Mouse (Mus musculus): ENCODE measurements at regions not wholly inside any gene's neighbourhood (a gene's known extent, or its start where the extent isn't known, plus 50 kb on each side); places are given as distances from the start of the nearest gene placed in this dataset.

GRCm38 (mm10) chr2:50835511-50836320 lies 313.2 kb downstream of the Rnd3 start:
- DNase-seq (ENCODE audit: low spot score) = no peak

GRCm38 (mm10) chr2:50833791-50834190 lies 315.1 kb downstream of the Rnd3 start:
- no peak for DNase-seq (ENCODE audit: low spot score)

- DNase-seq (ENCODE audit: low spot score) = no peak
These were observed 316.4 kb downstream of the Rnd3 start for GRCm38 (mm10) chr2:50832471-50832870.

- peak; percentile 59 for DNase-seq (ENCODE audit: low spot score)
These were observed 318.7 kb downstream of the Rnd3 start for GRCm38 (mm10) chr2:50830056-50830720.

- no peak for DNase-seq (ENCODE audit: low spot score)
These were observed 321.8 kb downstream of the Rnd3 start for GRCm38 (mm10) chr2:50827097-50827496.

GRCm38 (mm10) chr2:50826537-50826936 lies 322.4 kb downstream of the Rnd3 start:
- no peak for DNase-seq (ENCODE audit: low spot score)

GRCm38 (mm10) chr2:50825626-50826025 lies 323.3 kb downstream of the Rnd3 start:
- no peak for DNase-seq (ENCODE audit: low spot score)

- peak; percentile 23 for DNase-seq (ENCODE audit: low spot score)
These were observed 324.1 kb downstream of the Rnd3 start for GRCm38 (mm10) chr2:50824782-50825181.

- DNase-seq (ENCODE audit: low spot score) = no peak
These were observed 326.2 kb downstream of the Rnd3 start for GRCm38 (mm10) chr2:50822738-50823137.

GRCm38 (mm10) chr2:50819305-50819665 lies 329.6 kb downstream of the Rnd3 start:
- DNase-seq (ENCODE audit: low spot score) = no peak

- no peak for DNase-seq (ENCODE audit: low spot score)
These were observed 330.2 kb downstream of the Rnd3 start for GRCm38 (mm10) chr2:50818557-50819304.

GRCm38 (mm10) chr2:50816364-50816763 lies 332.5 kb downstream of the Rnd3 start:
- DNase-seq (ENCODE audit: low spot score) = no peak

- DNase-seq (ENCODE audit: low spot score) = no peak
These were observed 333.4 kb downstream of the Rnd3 start for GRCm38 (mm10) chr2:50815541-50815940.

- DNase-seq (ENCODE audit: low spot score) = no peak
These were observed 335.1 kb downstream of the Rnd3 start for GRCm38 (mm10) chr2:50813568-50814461.

- DNase-seq (ENCODE audit: low spot score) = no peak
These were observed 336.6 kb downstream of the Rnd3 start for GRCm38 (mm10) chr2:50812296-50812695.

- DNase-seq (ENCODE audit: low spot score) = no peak
These were observed 338.4 kb downstream of the Rnd3 start for GRCm38 (mm10) chr2:50810336-50811066.

- DNase-seq (ENCODE audit: low spot score) = no peak
These were observed 339.1 kb downstream of the Rnd3 start for GRCm38 (mm10) chr2:50809823-50810222.

GRCm38 (mm10) chr2:50807162-50807960 lies 341.6 kb downstream of the Rnd3 start:
- DNase-seq (ENCODE audit: low spot score) = no peak

- peak; percentile 45 for DNase-seq (ENCODE audit: low spot score)
These were observed 343.3 kb downstream of the Rnd3 start for GRCm38 (mm10) chr2:50805645-50806044.

GRCm38 (mm10) chr2:50796087-50796486 lies 352.8 kb downstream of the Rnd3 start:
- DNase-seq (ENCODE audit: low spot score) = no peak

Measured in heart, adult 8-10 months (tissue).